Mouse (Mus musculus) ES-Bruce4 (cell line): ENCODE measurements around the gene Mon2.

Experiments
- CTCF ChIP-seq: IDR thresholded peaks from one replicate; pipeline ENCODE4 v1.8.1; 2011; ENCODE audit warnings: low read depth, low read length
- POLR2A ChIP-seq: IDR thresholded peaks from one replicate; pipeline ENCODE4 v1.8.1; 2011; ENCODE audit warnings: low read length; ENCODE audit not compliant: insufficient read depth

DNA sequence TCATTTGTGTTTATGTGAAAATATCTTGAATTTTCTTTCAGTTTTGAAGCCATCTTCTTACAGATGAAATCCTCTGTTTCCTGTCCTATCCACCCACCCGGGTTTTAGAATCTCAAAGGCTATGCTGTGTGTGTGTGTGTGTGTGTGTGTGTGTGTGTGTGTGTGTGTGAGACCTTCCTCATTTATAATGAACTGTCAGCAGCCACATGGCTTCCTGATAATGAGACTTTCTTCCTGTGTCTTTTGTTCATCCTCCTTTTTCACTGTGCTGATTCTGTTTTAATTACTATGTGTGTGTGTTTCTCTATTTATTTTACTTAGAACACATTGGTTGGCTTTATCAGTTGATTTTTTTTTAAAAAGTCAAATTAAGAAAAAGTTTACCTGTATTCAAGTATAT is 25.0 kb upstream of the Mon2 start:
- TF ChIP-seq CTCF, result no peak
- no peak for TF ChIP-seq POLR2A
